Mouse (Mus musculus) Patski (cell line): ENCODE results near the gene Cstad. TPM values are rescaled to one million over a fixed set of nuclear protein-coding genes. Genes with fewer than 3 reads are reported as not detected.

ENCODE experiments used
- ATAC-seq: fragments of 100-300 bp; one replicate; pipeline ENCODE4 v1.8.0; 2021
- CTCF ChIA-PET: fragments of 350-600 bp; sonication (Branson Sonifier 250); formaldehyde crosslinking; loops from one replicate; lab custom pipeline; 2022; ENCODE audit warnings: inconsistent platforms; lab: Charles Lee
- POLR2A ChIA-PET: fragments of 350-600 bp; sonication (Branson Sonifier 250); formaldehyde crosslinking; loops from one replicate; lab custom pipeline; 2022; ENCODE audit warnings: antibody characterized with exemption, inconsistent platforms; lab: Charles Lee
- DNase-seq: peaks from one replicate; pipeline ENCODE4 v3.0.0-alpha.2; 2011; ENCODE audit warnings: low read depth, low spot score
- H3K27me3 ChIP-seq: fragments of 371-371 bp; one replicate; pipeline ENCODE4 v1.5.1; 2021
- CTCF ChIP-seq: fragments of 100-300 bp; IDR thresholded peaks from one replicate; pipeline ENCODE4 v1.5.1; 2021
- in situ Hi-C: fragments of 300-500 bp; cut with MboI; formaldehyde crosslinking; loops from 3 replicates; pipeline ENCODE4 v1.11.1; 2018; ENCODE audit warnings: low pct_unique_long_range_greater_than_20kb, mixed read lengths
- polyA plus RNA-seq: library from polyadenylated mRNA; unstranded; gene quantifications from one replicate; pipeline ENCODE4 v1.2.3, GENCODE M21; 2021

Gene Cstad
- polyA plus RNA-seq, 1 experiment from 2014 or later: 2.3 TPM

- H3K27me3 ChIP-seq: no peaks in the 10 kb centered on the region
- ChIA-PET POLR2A (interaction anchor here (1.0 to 1.6 kb wide), 3 partner anchors 14 to 167 kb away, joined by 3 to 4 read pairs (median 3); no protein-coding TSS in a partner anchor), CTCF (interaction anchor here (0.9 kb wide), 1 partner anchor 13 kb away, joined by 3 read pairs; no protein-coding TSS in a partner anchor)
- in situ Hi-C loops: no loop called here
- no peak for TF ChIP-seq CTCF
- DNase-seq (no peak), ATAC-seq (no peak)
Measured at GRCm38 (mm10) chr2:30643422-30643821, 48.6 kb downstream of the Cstad start.

GRCm38 (mm10) chr2:30646833-30647232, 52.0 kb downstream of the Cstad start:
- DNase-seq (no peak), ATAC-seq (no peak)
- no peak for TF ChIP-seq CTCF
- POLR2A ChIA-PET: interaction anchor here (0.6 kb wide), 1 partner anchor 351 kb away, joined by 4 read pairs; no protein-coding TSS in a partner anchor
- H3K27me3 ChIP-seq: no peaks in the 10 kb centered on the region
- in situ Hi-C loops: no loop called here
- CTCF ChIA-PET: interaction anchor here (0.9 kb wide), 2 partner anchors 14 to 61 kb away, joined by 3 read pairs; no protein-coding TSS in a partner anchor

DNA sequence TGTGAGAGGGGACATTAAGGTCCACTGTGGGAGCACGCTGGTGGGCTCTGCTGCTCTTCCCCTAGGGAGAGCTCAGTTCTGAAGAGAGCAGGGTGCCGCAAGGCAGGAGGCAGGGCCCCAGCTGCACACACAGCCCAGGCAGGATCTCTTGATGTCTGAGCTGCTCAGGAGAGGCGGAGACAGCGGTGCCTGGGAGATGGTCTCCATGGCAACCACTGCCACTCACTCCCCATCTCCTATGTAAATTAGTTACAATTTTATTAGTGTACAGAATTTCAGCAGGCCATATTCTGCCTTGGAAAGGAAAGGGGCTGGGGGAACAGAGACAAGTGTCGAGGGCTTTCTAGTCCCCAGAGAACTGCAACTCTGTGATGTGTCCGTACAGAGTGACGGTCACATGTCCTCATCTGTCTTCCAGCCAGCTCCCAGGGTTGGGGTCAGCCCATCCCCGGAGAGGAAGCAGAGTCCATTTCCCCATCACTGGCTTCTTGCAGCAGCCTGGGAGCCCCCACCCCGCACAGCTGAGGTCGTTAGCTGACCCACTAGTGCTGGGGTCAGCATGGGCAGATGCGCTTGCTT, 52.6 kb downstream of the Cstad start:
- ATAC-seq: no peak
- in situ Hi-C loops: no loop called here
- TF ChIP-seq CTCF: no peak
- POLR2A ChIA-PET: interaction anchor here (0.6 kb wide), 1 partner anchor 351 kb away, joined by 4 read pairs; no protein-coding TSS in a partner anchor
- DNase-seq: no peak
- no peaks in the 10 kb centered on the region for H3K27me3 ChIP-seq
- CTCF ChIA-PET: interaction anchor here (0.9 kb wide), 1 partner anchor 61 kb away, joined by 3 read pairs; no protein-coding TSS in a partner anchor

- no peaks in the 10 kb centered on the region for H3K27me3 ChIP-seq
- POLR2A ChIA-PET: no interaction called here
- DNase-seq (no peak), ATAC-seq (no peak)
- CTCF ChIA-PET: interaction anchor here (0.9 to 1.5 kb wide), 2 partner anchors 10 to 60 kb away, joined by 3 to 4 read pairs; no protein-coding TSS in a partner anchor
- TF ChIP-seq CTCF: no peak
- in situ Hi-C loops: no loop called here
Measured at GRCm38 (mm10) chr2:30647882-30648494, 53.1 kb downstream of the Cstad start.

DNA sequence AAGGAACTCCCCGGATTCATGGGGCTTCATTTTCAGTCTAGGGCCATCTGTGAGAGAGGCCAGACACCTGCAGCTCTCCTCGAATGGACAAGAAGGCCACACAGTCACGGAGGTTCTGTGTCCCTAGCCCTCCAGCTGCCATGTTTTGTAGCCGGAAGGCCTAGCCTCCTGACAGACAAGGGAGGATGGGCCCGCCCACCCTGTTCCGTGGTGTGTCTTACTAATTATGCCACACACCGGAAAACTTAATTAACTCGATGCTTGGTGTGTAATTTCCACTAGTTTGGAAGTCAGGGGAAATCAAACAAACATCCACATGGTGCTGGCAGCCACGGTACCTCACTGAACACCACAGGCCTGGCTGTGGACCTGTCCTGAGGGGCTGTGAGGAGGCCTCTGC, 55.4 kb downstream of the Cstad start:
- DNase-seq (no peak), ATAC-seq (no peak)
- ChIA-PET POLR2A (no interaction called here), CTCF (no interaction called here)
- no peak for TF ChIP-seq CTCF
- no peaks in the 10 kb centered on the region for H3K27me3 ChIP-seq
- in situ Hi-C loops: no loop called here

GRCm38 (mm10) chr2:30651831-30652230, 57.0 kb downstream of the Cstad start:
- no peaks in the 10 kb centered on the region for H3K27me3 ChIP-seq
- POLR2A ChIA-PET: interaction anchor here (1.2 kb wide), 1 partner anchor 56 kb away, joined by 5 read pairs; no protein-coding TSS in a partner anchor
- ATAC-seq: no peak
- TF ChIP-seq CTCF: no peak
- in situ Hi-C loops: no loop called here
- CTCF ChIA-PET: interaction anchor here (1.5 to 2.1 kb wide), 2 partner anchors 10 to 33 kb away, joined by 6 read pairs; no protein-coding TSS in a partner anchor
- no peak for DNase-seq

GRCm38 (mm10) chr2:30652581-30653037, 57.8 kb downstream of the Cstad start:
- CTCF ChIA-PET: interaction anchor here (1.4 to 2.1 kb wide), 3 partner anchors 10 to 63 kb away, joined by 3 to 6 read pairs (median 6); no protein-coding TSS in a partner anchor
- TF ChIP-seq CTCF: no peak
- DNase-seq (no peak), ATAC-seq (no peak)
- in situ Hi-C loops: no loop called here
- no peaks in the 10 kb centered on the region for H3K27me3 ChIP-seq
- POLR2A ChIA-PET: no interaction called here

GRCm38 (mm10) chr2:30653046-30653445, 58.2 kb downstream of the Cstad start:
- ChIA-PET POLR2A (interaction anchor here (0.7 kb wide), 1 partner anchor 55 kb away, joined by 3 read pairs; no protein-coding TSS in a partner anchor), CTCF (interaction anchor here (1.4 to 2.1 kb wide), 3 partner anchors 11 to 62 kb away, joined by 3 to 6 read pairs (median 3); no protein-coding TSS in a partner anchor)
- in situ Hi-C loops: no loop called here
- TF ChIP-seq CTCF: no peak
- H3K27me3 ChIP-seq: no peaks in the 10 kb centered on the region
- ATAC-seq (no peak), DNase-seq (no peak)

DNA sequence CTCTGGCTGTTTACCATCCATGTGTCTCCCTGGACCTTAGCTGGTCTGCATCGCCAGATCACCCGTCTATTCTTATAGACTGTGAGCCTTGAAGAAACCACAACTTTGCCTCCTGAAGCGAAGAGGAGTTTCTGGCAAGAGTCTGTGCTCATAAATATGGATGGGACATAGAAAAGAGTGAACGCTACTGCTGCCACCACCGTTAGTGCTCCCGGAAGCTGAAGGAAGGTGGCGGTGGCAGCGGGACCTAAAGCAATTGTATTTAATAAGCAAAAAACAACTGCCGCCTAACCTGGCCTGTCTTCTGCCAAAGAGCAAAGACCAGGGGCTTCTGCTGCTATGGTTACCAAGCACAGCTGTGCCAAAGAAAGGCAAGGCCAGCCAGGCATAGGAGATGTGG, 59.3 kb downstream of the Cstad start:
- TF ChIP-seq CTCF: no peak
- DNase-seq: no peak
- H3K27me3 ChIP-seq: no peaks in the 10 kb centered on the region
- ChIA-PET CTCF (interaction anchor here (1.4 to 2.1 kb wide), 3 partner anchors 12 to 61 kb away, joined by 3 to 6 read pairs (median 3); no protein-coding TSS in a partner anchor), POLR2A (interaction anchor here (0.8 kb wide), 1 partner anchor 180 kb away, joined by 3 read pairs; the partner anchor contains the start of gene Ier5l)
- in situ Hi-C loops: no loop called here
- ATAC-seq: no peak

DNA sequence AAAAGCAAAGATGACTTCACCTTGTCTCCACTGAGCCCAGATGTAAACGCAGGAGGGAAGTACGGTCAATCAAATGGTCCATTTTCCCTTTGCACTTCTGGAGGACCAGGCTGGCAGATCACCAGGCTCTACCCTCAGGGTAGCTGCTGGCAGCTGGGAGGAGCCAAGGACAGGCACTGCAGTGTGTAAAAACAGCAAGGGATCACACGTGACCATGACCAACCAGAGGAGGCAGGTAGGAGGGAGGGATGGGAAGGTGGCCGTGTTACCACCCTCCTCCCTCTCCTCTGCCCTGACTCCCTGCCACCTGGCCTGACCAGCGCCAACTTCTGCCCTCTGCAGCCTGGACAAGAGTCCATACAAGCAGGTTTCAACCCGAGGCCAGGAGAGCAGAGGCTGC, 59.7 kb downstream of the Cstad start:
- CTCF ChIA-PET: interaction anchor here (1.4 kb wide), 1 partner anchor 13 kb away, joined by 3 read pairs; no protein-coding TSS in a partner anchor
- ATAC-seq (no peak), DNase-seq (no peak)
- POLR2A ChIA-PET: interaction anchor here (0.7 to 0.8 kb wide), 2 partner anchors 55 to 180 kb away, joined by 3 read pairs; partner anchors contain the start of gene Ier5l
- H3K27me3 ChIP-seq: no peaks in the 10 kb centered on the region
- no peak for TF ChIP-seq CTCF
- in situ Hi-C loops: no loop called here
